Mouse (Mus musculus): ENCODE results near the gene Gm27021.
"Not testable (repeated sequence)": the region's sequence is repeated elsewhere in the genome, so short reads cannot be mapped to it uniquely, and the experiment has no call there.

Gene Gm27021

GRCm38 (mm10) chr8:120686051-120686450 is 18.2 kb upstream of the Gm27021 start:
- DNase-seq (ENCODE audit: low read depth, low spot score) = no peak

GRCm38 (mm10) chr8:120685591-120685990 is 17.7 kb upstream of the Gm27021 start:
- DNase-seq (ENCODE audit: low read depth, low spot score) = no peak

DNA sequence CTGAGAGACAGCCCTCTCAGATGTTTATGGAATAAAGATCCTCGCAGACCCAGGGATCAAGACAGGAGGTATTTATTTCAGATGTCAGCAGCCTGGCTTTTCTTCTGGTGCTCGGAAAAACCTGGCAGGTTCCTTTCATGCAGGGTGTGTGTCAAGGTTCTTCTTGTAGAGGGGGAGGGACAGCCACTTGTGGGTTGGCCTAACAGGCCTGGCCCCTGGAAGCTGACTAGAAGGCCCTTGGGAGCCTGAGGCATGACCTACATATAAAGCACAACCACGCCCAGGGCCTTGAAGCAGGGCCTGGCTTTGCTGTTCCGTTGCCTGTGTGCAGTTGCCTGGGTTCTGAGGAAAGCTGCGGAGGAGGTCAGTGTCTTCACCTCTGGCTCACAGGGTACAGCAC is 17.2 kb upstream of the Gm27021 start:
- DNase-seq (ENCODE audit: low read depth, low spot score) = peak; percentile 58

- DNase-seq (ENCODE audit: low read depth, low spot score) = no peak
These were observed 16.2 kb upstream of the Gm27021 start for GRCm38 (mm10) chr8:120684082-120684481.

DNA sequence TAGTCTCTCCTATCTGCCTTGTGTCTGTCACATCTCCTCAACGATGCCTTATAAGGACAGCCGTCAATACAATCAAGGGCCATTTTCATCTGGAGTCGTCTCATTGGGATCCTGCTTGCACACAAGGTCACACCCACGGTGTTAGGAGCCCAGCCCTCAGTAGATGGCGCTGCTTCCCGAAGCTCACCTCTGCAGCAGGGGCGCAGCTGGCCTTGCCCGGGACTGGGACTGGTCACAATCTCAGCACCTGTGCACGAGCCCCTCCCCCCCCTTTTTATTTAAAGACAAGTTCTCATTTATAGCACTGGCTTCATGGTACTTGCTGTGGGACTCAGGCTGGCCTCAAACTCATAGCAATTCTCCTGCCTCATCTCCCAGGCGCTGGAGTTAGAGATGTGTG is 15.7 kb upstream of the Gm27021 start:
- peak; percentile 84 for DNase-seq (ENCODE audit: low read depth, low spot score)

- DNase-seq (ENCODE audit: low read depth, low spot score) = no peak
These were observed 13.2 kb upstream of the Gm27021 start for GRCm38 (mm10) chr8:120681113-120681512.

GRCm38 (mm10) chr8:120680405-120680804 is 12.5 kb upstream of the Gm27021 start:
- DNase-seq (ENCODE audit: low read depth, low spot score) = not testable (repeated sequence)

DNA sequence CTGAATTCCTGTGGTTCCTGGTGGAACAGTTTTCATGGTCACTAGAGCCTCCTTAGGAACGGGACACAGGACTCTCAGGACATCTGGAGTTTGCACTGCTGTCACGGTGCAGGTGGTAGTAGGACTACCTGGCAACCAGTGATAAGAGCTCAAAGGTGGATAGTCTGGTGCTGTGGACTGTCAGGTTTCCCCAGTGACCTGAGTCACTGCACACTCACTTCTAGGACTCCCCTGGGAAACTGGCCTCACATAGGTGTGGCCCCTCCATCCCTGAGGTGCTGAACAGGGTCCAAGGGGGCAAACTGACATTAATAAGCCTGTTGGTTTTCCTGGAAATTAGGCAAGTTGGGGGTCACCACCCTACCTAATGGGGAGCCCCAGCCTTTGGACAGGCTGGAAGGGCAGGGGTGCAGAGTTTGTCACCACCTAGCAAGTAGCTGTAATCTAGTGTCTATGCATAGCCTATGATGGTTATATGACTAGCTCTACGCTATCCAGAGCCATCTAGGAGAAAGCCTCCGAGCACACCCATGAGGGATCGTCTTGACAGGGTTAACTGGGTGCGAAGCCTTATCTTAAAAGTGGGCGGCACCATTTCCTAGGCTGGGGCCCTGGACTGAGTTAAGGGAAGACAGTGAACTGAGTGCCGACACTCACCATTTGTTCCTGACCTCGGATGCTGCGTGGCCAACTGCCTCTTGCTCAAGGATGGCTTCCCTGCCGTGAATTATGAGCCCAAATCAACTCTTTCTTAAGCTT is 11.9 kb upstream of the Gm27021 start:
- no peak for DNase-seq (ENCODE audit: low read depth, low spot score)

GRCm38 (mm10) chr8:120678447-120678846 is 10.6 kb upstream of the Gm27021 start:
- peak; percentile 89 for DNase-seq (ENCODE audit: low read depth, low spot score)

GRCm38 (mm10) chr8:120675718-120676117 is 7.8 kb upstream of the Gm27021 start:
- DNase-seq (ENCODE audit: low read depth, low spot score) = no peak

DNA sequence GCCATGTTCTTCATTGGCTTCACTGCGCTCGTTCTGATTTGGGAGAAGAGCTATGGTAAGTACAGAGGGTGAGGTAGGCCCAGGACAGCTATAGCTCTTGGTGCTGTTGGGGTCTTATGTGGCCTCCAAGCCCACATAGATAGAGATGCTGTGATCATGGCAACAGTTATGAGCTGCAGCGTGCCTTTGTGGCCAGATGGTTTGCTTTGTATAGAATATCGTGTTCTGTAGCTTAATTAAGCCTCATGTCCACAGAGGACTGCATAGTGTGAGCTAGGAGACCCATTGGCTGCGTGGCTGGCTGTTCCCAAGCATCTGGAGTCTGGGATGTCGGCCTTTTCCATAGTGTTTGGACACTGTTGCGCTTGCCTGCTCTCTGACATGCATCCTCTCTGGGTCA is 5.4 kb upstream of the Gm27021 start:
- DNase-seq (ENCODE audit: low read depth, low spot score) = no peak

- DNase-seq (ENCODE audit: low read depth, low spot score) = peak; percentile 47
These were observed 4.8 kb upstream of the Gm27021 start for GRCm38 (mm10) chr8:120672626-120673229.

- peak; percentile 92 for DNase-seq (ENCODE audit: low read depth, low spot score)
These were observed 3.9 kb upstream of the Gm27021 start for GRCm38 (mm10) chr8:120671775-120672174.

DNA sequence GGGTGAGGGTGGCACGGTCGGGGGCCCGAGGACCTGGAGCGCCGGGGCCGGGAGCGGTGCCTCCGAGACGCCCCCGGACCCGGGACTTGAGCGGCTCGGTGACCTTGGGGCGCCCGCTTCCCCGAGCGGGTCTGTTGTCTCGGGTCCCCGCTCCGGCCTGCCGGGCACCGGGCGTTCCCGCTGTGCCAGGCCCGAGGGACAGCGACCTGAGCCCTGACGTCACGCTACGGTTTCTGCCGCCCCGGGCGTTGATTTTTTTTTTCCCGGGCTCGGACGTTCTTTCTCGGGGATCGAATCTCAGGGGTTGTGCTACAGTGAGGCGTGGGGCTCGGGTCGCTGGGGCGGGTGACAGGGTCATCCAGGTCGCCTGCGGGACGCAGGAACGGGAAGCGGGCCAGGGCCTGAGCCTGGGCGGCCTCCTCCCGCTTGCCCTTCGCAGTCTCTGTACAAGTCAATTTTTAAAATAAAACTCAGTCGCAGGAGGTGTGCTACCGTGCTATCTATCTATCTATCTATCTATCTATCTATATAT is 561 bp upstream of the Gm27021 start, which contains the start of gene Emc8:
Gene Emc8 (minus strand): TSS at position 200 of the 532 bp plus-strand sequence.
- peak; percentile 44 for DNase-seq (ENCODE audit: low read depth, low spot score)

DNA sequence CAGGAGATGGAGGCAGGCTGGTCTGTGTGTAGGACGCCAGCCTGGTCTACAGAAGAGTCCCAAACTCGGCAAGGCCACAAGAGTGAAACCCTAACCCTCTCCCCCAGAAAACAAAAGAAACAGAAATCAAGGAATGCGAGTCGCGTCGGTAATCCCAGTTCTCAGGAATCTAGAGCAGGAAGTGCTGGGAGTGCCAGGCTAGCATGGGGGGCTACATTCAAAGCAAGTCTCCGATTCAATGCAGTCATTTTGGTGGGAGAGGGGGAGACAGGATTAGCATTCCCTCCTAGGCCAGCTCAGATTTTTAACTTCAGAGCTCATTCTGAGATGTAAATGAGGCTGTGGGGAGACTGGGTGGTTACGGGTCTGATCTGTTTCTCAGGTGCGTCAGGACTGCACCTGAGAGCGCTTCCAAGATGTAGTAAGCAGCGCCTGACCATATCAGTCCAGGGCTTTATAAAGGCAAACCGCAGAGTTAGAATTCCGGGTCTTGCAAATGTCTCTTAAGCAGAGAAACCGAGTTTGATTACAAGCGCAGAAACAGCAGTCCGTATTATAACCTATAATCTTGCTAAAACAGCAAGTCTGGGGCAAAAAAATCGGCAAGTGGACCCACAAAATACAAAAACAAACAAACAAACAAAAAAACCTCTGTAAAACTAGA is 940 bp downstream of the Gm27021 start:
- peak; percentile 72 for DNase-seq (ENCODE audit: low read depth, low spot score)

DNA sequence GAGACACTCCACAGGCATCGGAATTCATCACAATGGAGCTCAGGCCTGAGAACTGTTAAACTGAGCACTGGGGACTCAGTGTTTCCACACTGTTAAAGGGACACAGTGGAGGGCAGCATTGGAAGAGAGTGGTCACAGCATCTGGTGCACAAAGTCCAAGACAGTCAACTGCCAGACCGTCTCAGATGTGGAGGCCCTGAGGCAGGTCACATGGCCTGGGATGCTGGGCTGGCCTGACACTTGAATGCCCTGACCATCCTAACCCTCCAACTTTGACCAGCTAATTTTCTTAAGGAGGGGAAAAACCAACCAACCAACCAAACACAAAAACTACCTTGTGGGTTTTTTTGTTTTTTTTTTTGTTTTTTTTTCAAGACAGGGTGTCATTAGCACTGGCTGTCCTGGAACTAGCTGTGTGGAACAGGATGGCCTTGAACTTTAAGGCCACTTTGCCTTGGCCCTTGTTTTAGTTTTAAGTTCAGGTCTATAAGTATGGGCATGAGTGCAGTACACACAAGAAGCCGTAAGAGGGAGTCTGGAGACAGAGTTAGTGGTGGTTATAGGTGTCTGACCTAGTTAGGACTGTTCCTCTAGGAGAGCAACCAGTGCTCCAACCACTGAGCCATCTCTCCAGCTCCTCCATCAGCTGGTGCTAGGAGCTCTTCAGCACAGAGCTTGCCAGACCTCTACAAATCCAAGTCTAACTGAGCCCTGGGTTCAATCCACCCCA is 2.0 kb downstream of the Gm27021 start:
- DNase-seq (ENCODE audit: low read depth, low spot score) = peak; percentile 85

- DNase-seq (ENCODE audit: low read depth, low spot score) = no peak
These were observed 3.3 kb downstream of the Gm27021 start for GRCm38 (mm10) chr8:120664566-120664965.

DNA sequence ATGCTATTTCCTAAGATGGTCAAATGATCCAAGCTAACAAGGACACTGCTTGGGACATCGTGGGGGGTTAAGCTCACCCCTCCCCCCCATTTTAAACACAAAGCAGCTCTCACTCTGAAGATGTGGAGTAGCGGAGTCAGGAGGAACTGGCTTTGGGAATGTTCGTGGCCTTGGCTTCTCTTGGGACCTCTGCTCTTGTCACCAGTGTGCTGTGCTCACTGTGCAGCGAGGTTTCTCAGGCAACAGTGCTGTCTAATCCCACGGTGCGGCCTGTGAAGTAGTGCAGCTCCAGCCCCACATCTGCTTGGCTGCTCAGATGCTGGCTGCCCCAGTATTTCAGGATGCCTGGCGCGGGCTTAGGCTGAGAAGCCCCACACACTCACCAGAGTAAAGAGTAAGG is 10.5 kb downstream of the Gm27021 start:
- DNase-seq (ENCODE audit: low read depth, low spot score) = peak; percentile 38

DNA sequence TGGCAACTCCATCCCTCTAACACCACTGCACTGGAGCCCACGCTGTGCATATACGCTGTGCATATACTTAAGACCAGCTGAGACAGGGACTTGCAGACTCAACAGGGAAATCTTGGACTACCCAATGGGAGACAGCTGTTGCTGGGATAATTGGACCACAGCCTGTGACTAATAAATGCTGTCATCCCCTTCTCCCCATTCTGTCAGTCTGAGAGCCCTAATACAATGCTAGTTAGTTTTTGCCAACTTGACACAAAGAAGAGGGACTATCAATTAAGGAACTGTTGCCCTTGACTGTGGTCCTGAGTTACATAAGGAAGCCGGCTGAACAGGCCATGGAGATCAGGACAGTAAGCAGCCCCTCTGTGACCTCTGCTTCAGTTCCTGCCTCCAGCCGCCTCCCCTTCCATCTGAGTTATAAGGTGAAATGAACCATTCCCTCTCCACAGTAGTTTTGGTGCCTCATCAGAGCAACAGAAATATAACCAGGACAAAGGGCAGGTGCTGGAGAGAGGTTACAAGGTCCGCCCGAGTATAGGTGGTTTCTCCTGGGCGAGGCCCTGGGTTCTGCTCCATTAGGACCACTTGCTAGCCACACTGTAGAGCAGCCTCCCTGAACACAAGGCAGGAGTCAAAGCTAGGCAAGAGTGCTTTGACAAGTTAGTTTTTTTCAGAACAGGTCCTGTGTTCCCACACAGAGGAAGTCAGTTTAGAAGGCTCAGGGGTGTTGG is 11.4 kb downstream of the Gm27021 start:
- DNase-seq (ENCODE audit: low read depth, low spot score) = no peak

DNA sequence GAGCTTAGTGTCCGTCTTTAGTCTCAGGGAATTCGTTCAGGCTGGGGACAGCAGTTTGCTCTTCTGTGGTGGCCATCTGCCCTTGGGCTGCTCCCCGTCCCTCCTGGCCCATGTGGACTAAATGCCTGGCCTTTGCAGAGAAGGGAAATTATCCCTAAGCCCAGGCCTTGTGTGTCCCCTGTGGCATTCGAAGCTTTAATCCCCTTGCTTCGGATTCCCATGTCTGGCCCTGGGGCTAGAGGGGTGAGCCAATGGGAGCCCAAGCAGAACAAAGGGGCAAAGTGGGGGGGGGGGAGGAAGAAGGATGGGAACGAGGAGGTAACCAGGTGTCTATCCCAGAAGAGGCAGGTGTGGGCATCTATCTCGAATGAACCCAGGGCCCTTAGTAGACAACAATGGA is 20.3 kb downstream of the Gm27021 start, which contains the start of gene 1190005I06Rik:
Gene 1190005I06Rik (minus strand): TSS at position 101 of the 400 bp plus-strand sequence.
- no peak for DNase-seq (ENCODE audit: low read depth, low spot score)

- no peak for DNase-seq (ENCODE audit: low read depth, low spot score)
These were observed 23.2 kb downstream of the Gm27021 start for GRCm38 (mm10) chr8:120644663-120645062.

All from ZHBTc4 (cell line).